Mouse (Mus musculus) ovary, adult 2 months (tissue): ENCODE data around the gene Fbln1. TPM values are rescaled to one million over a fixed set of nuclear protein-coding genes. Genes with fewer than 3 reads are reported as not detected.

Experiments
- polyA plus RNA-seq: library from polyadenylated mRNA; depleted of rRNA; stranded (reverse); fragments of >200 nt; gene quantifications from 2 replicates; pipeline ENCODE4 v1.2.3, GENCODE M21; 2012; rRNA removed

The Fbln1 gene
- polyA plus RNA-seq, result 351 and 388 TPM in 2 replicates

GRCm38 (mm10) chr15:85205792-85206702 is at the start of gene Fbln1:
Gene Fbln1, plus strand, starts transcription at chr15:85205949.

GRCm38 (mm10) chr15:85335671-85336300 is 130.0 kb downstream of the Fbln1 start, which contains the start of gene Atxn10:
Gene Atxn10, plus strand, starts transcription at chr15:85336245.

Other genes with a start within 250 kb of the Fbln1 start
- 34.1 and 37.9 TPM in 2 replicates for gene 5031439G07Rik, start 217.4 kb upstream of the Fbln1 start, polyA plus RNA-seq
- 0.77 and 1.4 TPM in 2 replicates for gene Upk3a, start 188.8 kb upstream of the Fbln1 start, polyA plus RNA-seq
- gene Fam118a, start 177.0 kb upstream of the Fbln1 start, polyA plus RNA-seq, result 11.6 and 14.0 TPM in 2 replicates
- gene Smc1b, start 74.0 kb upstream of the Fbln1 start, polyA plus RNA-seq, result 0.06 and 0.33 TPM in 2 replicates
- 0.40 and 0.46 TPM in 2 replicates for gene Ribc2, start 73.9 kb upstream of the Fbln1 start, polyA plus RNA-seq
- 189 and 216 TPM in 2 replicates for gene Atxn10, start 130.3 kb downstream of the Fbln1 start, polyA plus RNA-seq